Mouse (Mus musculus): ENCODE results near the gene Erf. TPM values are rescaled to one million over a fixed set of nuclear protein-coding genes. Genes with fewer than 3 reads are reported as not detected.
A peak's percentile ranks its signal among the peaks of the same experiment; 100 is the strongest.

The Erf gene
- 8.5 and 11.2 TPM in 2 replicates for polyA plus RNA-seq (2015; fragmentation: Nextera tagmentation; extraction: Ambion mirVana)

- Histone ChIP-seq H3K27ac (ENCODE audit: low read length) (peak within 1 kb of the TSS; percentile 99), H3K4me2 (ENCODE audit: low read depth, low read length) (peak within 1 kb of the TSS; percentile 98), H3K36me3 (ENCODE audit: control insufficient read depth, insufficient read depth) (peaks cover 2% of the 10 kb centered on the region; the same call in 1 of the 2 replicates), H3K9me3 (replicated peaks; ENCODE audit: control insufficient read depth, low read length) (no peaks in the 10 kb centered on the region), H3K4me1 (ENCODE audit: control insufficient read depth, insufficient read depth, low read length) (peaks cover 41% of the 10 kb centered on the region), H3K4me3 (ENCODE audit: low read length) (peak within 1 kb of the TSS; percentile 100), H3K9ac (ENCODE audit: low read length) (peak within 1 kb of the TSS; percentile 99), H3K27me3 (ENCODE audit: control insufficient read depth, insufficient read depth, low read length) (no peaks in the 10 kb centered on the region)
- WGBS = under 1% methylated on average over 60 of the region's 81 CpGs
- ATAC-seq (replicated peaks; ENCODE audit: extremely low read depth, insufficient read depth, low FRiP score) = peak; percentile 76
Measured at GRCm38 (mm10) chr7:25250141-25250972, at the start of gene Erf. Gene Erf, minus strand, starts transcription at chr7:25250761.

DNA sequence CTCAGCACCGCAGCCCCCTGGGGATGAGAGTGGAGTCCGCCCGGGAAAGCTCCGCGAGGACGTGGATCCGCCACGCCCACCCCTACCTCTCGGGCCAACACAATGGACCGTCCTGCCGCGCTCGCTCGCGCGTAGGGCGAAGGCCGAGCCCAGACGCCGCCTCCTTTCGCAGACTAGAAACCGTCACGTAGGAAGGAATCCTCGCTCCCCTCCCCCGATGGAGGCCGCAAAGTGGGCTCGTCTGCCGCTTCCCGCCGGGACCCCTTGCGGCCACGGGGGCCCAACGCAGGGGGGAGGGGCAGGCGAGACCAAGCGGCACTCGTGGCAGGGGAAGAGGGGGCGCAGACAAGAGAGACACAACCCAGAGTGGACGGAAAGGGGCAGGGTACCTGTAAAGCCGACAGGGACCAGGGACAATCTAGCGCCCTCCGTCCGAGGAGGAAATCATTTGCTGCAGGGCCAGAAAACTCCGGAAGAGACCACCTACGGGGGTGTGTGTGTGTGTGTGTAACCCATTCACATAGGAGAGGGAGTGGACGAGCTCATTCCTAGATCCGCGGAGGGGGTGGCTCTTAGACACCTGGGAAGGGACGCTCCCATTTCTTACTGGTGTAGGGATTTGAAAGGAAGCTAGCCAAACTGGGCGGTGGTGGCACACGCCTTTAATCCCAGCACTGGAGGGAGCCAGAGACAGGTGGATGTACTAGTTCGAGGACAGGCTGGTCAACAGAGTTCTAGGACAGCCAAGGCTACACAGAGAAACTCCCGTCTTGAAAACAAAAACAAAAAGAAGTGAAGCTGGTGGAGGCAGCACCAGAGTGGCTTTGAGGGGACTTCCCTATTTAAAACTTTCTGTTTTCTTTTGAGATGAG, 47.1 kb upstream of the Erf start, which contains the start of gene Pafah1b3:
Gene Pafah1b3 (minus strand): TSS at position 533 of the 872 bp plus-strand sequence.
- H3K4me2 ChIP-seq (ENCODE audit: low read depth, low read length) = peak within 1 kb of the TSS; percentile 97

GRCm38 (mm10) chr7:25296945-25297453, 46.4 kb upstream of the Erf start:
- Histone ChIP-seq H3K36me3 (ENCODE audit: control insufficient read depth, insufficient read depth) (peaks cover 22% of the 10 kb centered on the region), H3K4me3 (ENCODE audit: low read length) (peak overlapping the region; percentile 89), H3K9ac (ENCODE audit: low read length) (peak overlapping the region; percentile 89), H3K27ac (ENCODE audit: low read length) (peak overlapping the region; percentile 96), H3K4me2 (ENCODE audit: low read depth, low read length) (peak overlapping the region; percentile 97), H3K4me1 (ENCODE audit: control insufficient read depth, insufficient read depth, low read length) (peaks cover 16% of the 10 kb centered on the region), H3K9me3 (replicated peaks; ENCODE audit: control insufficient read depth, low read length) (no peaks in the 10 kb centered on the region), H3K27me3 (ENCODE audit: control insufficient read depth, insufficient read depth, low read length) (no peaks in the 10 kb centered on the region)
- peak; percentile 7; the same call in 1 of the 2 replicates for ATAC-seq (replicated peaks; ENCODE audit: extremely low read depth, insufficient read depth, low FRiP score)
- WGBS = under 1% methylated on average over 21 of the region's 21 CpGs

More for the DNA sequence above, 47.1 kb upstream of the Erf start, which contains the start of gene Pafah1b3:
- H3K27ac ChIP-seq (ENCODE audit: low read length) = peak within 1 kb of the TSS; percentile 96
- H3K27me3 ChIP-seq (ENCODE audit: control insufficient read depth, insufficient read depth, low read length) = no peaks in the 10 kb centered on the region
- ATAC-seq (replicated peaks; ENCODE audit: extremely low read depth, insufficient read depth, low FRiP score) = peak; percentile 88
- WGBS = under 1% methylated on average over 52 of the region's 52 CpGs
- H3K36me3 ChIP-seq (ENCODE audit: control insufficient read depth, insufficient read depth) = peaks cover 15% of the 10 kb centered on the region
- peak within 1 kb of the TSS; percentile 89 for H3K4me3 ChIP-seq (ENCODE audit: low read length)
- H3K9me3 ChIP-seq (replicated peaks; ENCODE audit: control insufficient read depth, low read length) = no peaks in the 10 kb centered on the region
- H3K4me1 ChIP-seq (ENCODE audit: control insufficient read depth, insufficient read depth, low read length) = peaks cover 16% of the 10 kb centered on the region
- H3K9ac ChIP-seq (ENCODE audit: low read length) = peak within 1 kb of the TSS; percentile 89

DNA sequence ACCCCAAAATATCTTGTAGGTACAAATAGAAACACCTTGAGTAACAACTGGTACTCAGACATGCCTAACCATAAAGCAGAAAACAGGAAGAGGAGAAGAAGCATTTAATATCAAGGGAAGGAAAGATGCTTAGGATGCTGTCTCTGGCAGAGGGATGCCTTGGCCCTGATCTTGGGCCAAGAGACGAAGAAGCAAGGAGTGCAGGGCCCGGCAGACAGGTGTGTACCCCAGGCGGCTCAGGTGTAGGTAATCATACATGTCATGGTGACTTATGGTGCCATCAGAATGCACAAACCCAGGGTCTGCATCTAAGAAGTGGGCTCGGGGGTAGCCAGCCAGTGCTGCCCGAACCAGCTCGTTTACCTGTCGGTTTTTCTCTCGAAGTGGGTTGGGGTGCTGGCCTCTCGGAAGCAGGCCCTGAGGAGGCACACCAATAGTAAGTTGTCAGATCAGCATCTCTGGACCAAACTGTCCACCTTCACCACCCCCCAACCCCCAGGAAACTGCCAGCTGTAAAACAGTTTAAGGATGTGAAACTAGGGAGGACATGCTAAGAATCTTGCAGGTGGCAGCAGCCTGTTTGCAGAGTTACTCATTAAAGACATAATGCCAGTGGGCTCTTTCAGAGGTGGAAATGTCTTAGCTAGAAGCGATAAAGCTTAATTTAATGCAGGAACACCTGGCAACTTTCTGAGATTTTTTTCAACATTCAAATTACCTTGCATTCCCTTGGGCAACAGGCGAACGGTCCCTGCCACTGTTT, 44.6 kb upstream of the Erf start:
- WGBS = 92% methylated on average over 12 of the region's 12 CpGs
- H3K4me2 ChIP-seq (ENCODE audit: low read depth, low read length) = no peak overlapping the region

DNA sequence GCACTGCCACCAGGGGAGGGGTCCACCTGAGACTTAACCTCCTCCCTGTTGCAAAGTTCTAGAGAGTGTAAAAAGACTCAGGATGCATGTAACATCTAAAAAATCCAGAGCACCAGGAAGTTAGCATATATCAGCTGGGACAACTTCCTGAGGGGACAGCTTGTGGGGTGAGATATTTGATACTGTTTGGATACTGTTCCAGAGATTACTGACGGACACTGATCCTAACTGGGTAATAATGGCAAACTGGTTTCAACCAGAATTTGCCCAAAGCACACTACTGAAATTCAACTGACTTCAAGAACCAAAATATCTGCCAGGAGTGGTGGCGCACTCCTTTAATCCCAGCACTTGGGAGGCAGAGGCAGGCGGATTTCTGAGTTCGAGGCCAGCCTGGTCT, 43.9 kb upstream of the Erf start:
- Histone ChIP-seq H3K9ac (ENCODE audit: low read length) (no peak overlapping the region), H3K9me3 (replicated peaks; ENCODE audit: control insufficient read depth, low read length) (no peaks in the 10 kb centered on the region), H3K27ac (ENCODE audit: low read length) (no peak overlapping the region), H3K27me3 (ENCODE audit: control insufficient read depth, insufficient read depth, low read length) (no peaks in the 10 kb centered on the region), H3K4me3 (ENCODE audit: low read length) (no peak overlapping the region), H3K4me1 (ENCODE audit: control insufficient read depth, insufficient read depth, low read length) (peaks cover 21% of the 10 kb centered on the region), H3K4me2 (ENCODE audit: low read depth, low read length) (no peak overlapping the region), H3K36me3 (ENCODE audit: control insufficient read depth, insufficient read depth) (peaks cover 47% of the 10 kb centered on the region)
- 87% methylated on average over 4 of the region's 4 CpGs for WGBS
- no peak for ATAC-seq (replicated peaks; ENCODE audit: extremely low read depth, insufficient read depth, low FRiP score)

More for the DNA sequence above, 44.6 kb upstream of the Erf start:
- ATAC-seq (replicated peaks; ENCODE audit: extremely low read depth, insufficient read depth, low FRiP score) = no peak
- Histone ChIP-seq H3K9me3 (replicated peaks; ENCODE audit: control insufficient read depth, low read length) (no peaks in the 10 kb centered on the region), H3K4me3 (ENCODE audit: low read length) (no peak overlapping the region), H3K4me1 (ENCODE audit: control insufficient read depth, insufficient read depth, low read length) (peaks cover 21% of the 10 kb centered on the region), H3K27ac (ENCODE audit: low read length) (no peak overlapping the region), H3K9ac (ENCODE audit: low read length) (no peak overlapping the region), H3K27me3 (ENCODE audit: control insufficient read depth, insufficient read depth, low read length) (no peaks in the 10 kb centered on the region), H3K36me3 (ENCODE audit: control insufficient read depth, insufficient read depth) (peaks cover 40% of the 10 kb centered on the region)

DNA sequence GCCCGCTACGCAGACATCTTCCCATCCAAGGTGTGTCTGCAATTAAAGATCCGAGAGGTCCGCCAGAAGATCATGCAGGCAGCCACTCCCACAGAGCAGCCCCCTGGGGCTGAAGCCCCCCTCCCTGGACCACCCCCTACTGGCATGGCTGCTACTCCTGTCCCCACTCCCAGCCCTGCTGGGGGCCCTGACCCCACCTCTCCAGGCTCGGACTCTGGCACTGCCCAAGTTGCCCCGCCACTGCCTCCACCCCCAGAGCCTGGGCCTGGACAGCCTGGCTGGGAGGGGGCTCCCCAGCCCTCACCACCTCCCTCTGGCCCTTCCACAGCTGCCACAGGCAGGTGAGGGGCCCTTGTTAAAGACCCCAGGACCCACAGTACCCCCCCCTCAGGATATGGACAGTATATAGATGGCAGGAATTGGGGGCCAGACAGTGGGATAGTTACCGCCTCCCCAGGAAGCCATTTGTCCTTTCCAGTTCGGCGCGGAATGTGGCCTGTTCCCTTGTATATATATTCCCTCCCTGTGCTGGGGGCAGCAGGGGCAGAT, 42.7 kb upstream of the Erf start:
- 68% methylated on average over 10 of the region's 10 CpGs for WGBS
- no peaks in the 10 kb centered on the region for H3K9me3 ChIP-seq (replicated peaks; ENCODE audit: control insufficient read depth, low read length)
- H3K4me1 ChIP-seq (ENCODE audit: control insufficient read depth, insufficient read depth, low read length) = peaks cover 21% of the 10 kb centered on the region
- no peak overlapping the region for H3K27ac ChIP-seq (ENCODE audit: low read length)
- ATAC-seq (replicated peaks; ENCODE audit: extremely low read depth, insufficient read depth, low FRiP score) = no peak
- peaks cover 59% of the 10 kb centered on the region for H3K36me3 ChIP-seq (ENCODE audit: control insufficient read depth, insufficient read depth)
- no peak overlapping the region for H3K4me2 ChIP-seq (ENCODE audit: low read depth, low read length)
- no peaks in the 10 kb centered on the region for H3K27me3 ChIP-seq (ENCODE audit: control insufficient read depth, insufficient read depth, low read length)
- no peak overlapping the region for H3K9ac ChIP-seq (ENCODE audit: low read length)
- no peak overlapping the region for H3K4me3 ChIP-seq (ENCODE audit: low read length)

GRCm38 (mm10) chr7:25292107-25292506, 41.5 kb upstream of the Erf start:
- 65% methylated on average over 7 of the region's 7 CpGs for WGBS
- Histone ChIP-seq H3K36me3 (ENCODE audit: control insufficient read depth, insufficient read depth) (peaks cover 69% of the 10 kb centered on the region), H3K27ac (ENCODE audit: low read length) (no peak overlapping the region), H3K4me1 (ENCODE audit: control insufficient read depth, insufficient read depth, low read length) (peaks cover 17% of the 10 kb centered on the region), H3K4me3 (ENCODE audit: low read length) (no peak overlapping the region), H3K27me3 (ENCODE audit: control insufficient read depth, insufficient read depth, low read length) (no peaks in the 10 kb centered on the region), H3K9me3 (replicated peaks; ENCODE audit: control insufficient read depth, low read length) (no peaks in the 10 kb centered on the region), H3K4me2 (ENCODE audit: low read depth, low read length) (no peak overlapping the region), H3K9ac (ENCODE audit: low read length) (no peak overlapping the region)
- ATAC-seq (replicated peaks; ENCODE audit: extremely low read depth, insufficient read depth, low FRiP score) = no peak

DNA sequence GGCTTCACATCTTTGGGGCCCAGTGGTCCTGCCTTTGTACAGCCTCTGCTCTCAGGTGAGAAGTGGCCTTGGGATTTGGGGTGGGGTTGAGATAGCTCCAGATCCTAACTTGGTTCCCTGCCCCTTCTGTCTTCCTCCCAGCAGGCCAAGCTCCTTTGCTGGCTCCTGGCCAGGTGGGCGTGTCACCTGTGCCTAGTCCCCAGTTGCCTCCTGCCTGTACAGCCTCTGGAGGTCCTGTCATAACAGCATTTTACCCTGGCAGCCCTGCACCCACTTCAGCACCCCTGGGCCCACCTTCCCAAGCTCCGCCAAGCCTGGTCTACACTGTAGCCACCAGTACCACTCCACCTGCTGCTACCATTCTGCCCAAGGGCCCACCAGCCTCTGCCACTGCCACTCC, 40.4 kb upstream of the Erf start:
- peaks cover 81% of the 10 kb centered on the region for H3K36me3 ChIP-seq (ENCODE audit: control insufficient read depth, insufficient read depth)
- no peak overlapping the region for H3K27ac ChIP-seq (ENCODE audit: low read length)
- 60% methylated on average over 2 of the region's 2 CpGs for WGBS
- no peak overlapping the region for H3K4me3 ChIP-seq (ENCODE audit: low read length)
- no peaks in the 10 kb centered on the region for H3K9me3 ChIP-seq (replicated peaks; ENCODE audit: control insufficient read depth, low read length)
- H3K9ac ChIP-seq (ENCODE audit: low read length) = no peak overlapping the region
- H3K27me3 ChIP-seq (ENCODE audit: control insufficient read depth, insufficient read depth, low read length) = no peaks in the 10 kb centered on the region
- no peak overlapping the region for H3K4me2 ChIP-seq (ENCODE audit: low read depth, low read length)
- peaks cover 9% of the 10 kb centered on the region for H3K4me1 ChIP-seq (ENCODE audit: control insufficient read depth, insufficient read depth, low read length)
- ATAC-seq (replicated peaks; ENCODE audit: extremely low read depth, insufficient read depth, low FRiP score) = 0 out of 2 replicates have a peak, but pooled peaks have one; percentile 30

All from heart, embryonic 16.5 days (tissue).